Mouse (Mus musculus): ENCODE measurements around the gene Adgrl2. TPM values are rescaled to one million over a fixed set of nuclear protein-coding genes. Genes with fewer than 3 reads are reported as not detected.

The Adgrl2 gene
- polyA plus RNA-seq, 1 experiment from 2014 or later: 86.7 TPM

- WGBS: 53% methylated on average over 8 of the region's 8 CpGs
- 0 out of 2 replicates have a peak, but pooled peaks cover 5% of the 10 kb centered on the region for H3K36me3 ChIP-seq
- H3K4me1 ChIP-seq: peaks cover 10% of the 10 kb centered on the region; the same call in 1 of the 2 replicates
- no peak overlapping the region for H3K4me3 ChIP-seq (replicated peaks)
- H3K9ac ChIP-seq: no peak overlapping the region
- H3K9me3 ChIP-seq (replicated peaks): no peaks in the 10 kb centered on the region
- H3K4me2 ChIP-seq (replicated peaks): no peak overlapping the region
- no peak for ATAC-seq (ENCODE audit: insufficient number of reproducible peaks, low FRiP score, low TSS enrichment, low read depth)
- H3K27me3 ChIP-seq: no peaks in the 10 kb centered on the region
- H3K27ac ChIP-seq (replicated peaks): no peak overlapping the region
Observed at GRCm38 (mm10) chr3:148949796-148950195, 40.6 kb downstream of the Adgrl2 start.

GRCm38 (mm10) chr3:148947805-148948405, 42.5 kb downstream of the Adgrl2 start:
- Histone ChIP-seq H3K36me3 (0 out of 2 replicates have a peak, but pooled peaks cover 4% of the 10 kb centered on the region), H3K27ac (replicated peaks) (no peak overlapping the region), H3K27me3 (no peaks in the 10 kb centered on the region), H3K4me3 (replicated peaks) (no peak overlapping the region), H3K4me2 (replicated peaks) (no peak overlapping the region), H3K9ac (no peak overlapping the region), H3K4me1 (peaks cover 10% of the 10 kb centered on the region; the same call in 1 of the 2 replicates), H3K9me3 (replicated peaks) (no peaks in the 10 kb centered on the region)
- ATAC-seq (ENCODE audit: insufficient number of reproducible peaks, low FRiP score, low TSS enrichment, low read depth): no peak
- 54% methylated on average over 9 of the region's 9 CpGs for WGBS

- H3K9me3 ChIP-seq (replicated peaks): no peaks in the 10 kb centered on the region
- no peak overlapping the region for H3K27ac ChIP-seq (replicated peaks)
- WGBS: 57% methylated on average over 6 of the region's 6 CpGs
- H3K4me3 ChIP-seq (replicated peaks): no peak overlapping the region
- no peaks in the 10 kb centered on the region for H3K36me3 ChIP-seq
- no peak for ATAC-seq (ENCODE audit: insufficient number of reproducible peaks, low FRiP score, low TSS enrichment, low read depth)
- H3K4me2 ChIP-seq (replicated peaks): no peak overlapping the region
- H3K27me3 ChIP-seq: no peaks in the 10 kb centered on the region
- no peak overlapping the region for H3K9ac ChIP-seq
- H3K4me1 ChIP-seq: peaks cover 10% of the 10 kb centered on the region; the same call in 1 of the 2 replicates
Observed at GRCm38 (mm10) chr3:148947266-148947665, 43.1 kb downstream of the Adgrl2 start.

- H3K4me1 ChIP-seq: peaks cover 14% of the 10 kb centered on the region; the same call in 1 of the 2 replicates
- no peaks in the 10 kb centered on the region for H3K36me3 ChIP-seq
- no peaks in the 10 kb centered on the region for H3K9me3 ChIP-seq (replicated peaks)
- no peak overlapping the region for H3K4me3 ChIP-seq (replicated peaks)
- no peak overlapping the region for H3K27ac ChIP-seq (replicated peaks)
- H3K4me2 ChIP-seq (replicated peaks): no peak overlapping the region
- ATAC-seq (ENCODE audit: insufficient number of reproducible peaks, low FRiP score, low TSS enrichment, low read depth): no peak
- no peak overlapping the region for H3K9ac ChIP-seq
- 30% methylated on average over 8 of the region's 8 CpGs for WGBS
- no peaks in the 10 kb centered on the region for H3K27me3 ChIP-seq
Observed at GRCm38 (mm10) chr3:148945534-148945933, 44.8 kb downstream of the Adgrl2 start.

GRCm38 (mm10) chr3:148939457-148939856, 50.9 kb downstream of the Adgrl2 start:
- Histone ChIP-seq H3K9me3 (replicated peaks) (no peaks in the 10 kb centered on the region), H3K36me3 (no peaks in the 10 kb centered on the region), H3K9ac (no peak overlapping the region), H3K4me1 (peaks cover 14% of the 10 kb centered on the region), H3K4me3 (replicated peaks) (no peak overlapping the region), H3K27me3 (no peaks in the 10 kb centered on the region), H3K4me2 (replicated peaks) (no peak overlapping the region), H3K27ac (replicated peaks) (no peak overlapping the region)
- no peak for ATAC-seq (ENCODE audit: insufficient number of reproducible peaks, low FRiP score, low TSS enrichment, low read depth)
- WGBS: 30% methylated on average over 7 of the region's 7 CpGs

GRCm38 (mm10) chr3:148935056-148935455, 55.3 kb downstream of the Adgrl2 start:
- Histone ChIP-seq H3K4me1 (peaks cover 7% of the 10 kb centered on the region), H3K9ac (no peak overlapping the region), H3K4me2 (replicated peaks) (no peak overlapping the region), H3K27ac (replicated peaks) (no peak overlapping the region), H3K36me3 (no peaks in the 10 kb centered on the region), H3K27me3 (no peaks in the 10 kb centered on the region), H3K4me3 (replicated peaks) (no peak overlapping the region), H3K9me3 (replicated peaks) (no peaks in the 10 kb centered on the region)
- no peak for ATAC-seq (ENCODE audit: insufficient number of reproducible peaks, low FRiP score, low TSS enrichment, low read depth)
- WGBS: 90% methylated on average over 9 of the region's 9 CpGs

GRCm38 (mm10) chr3:148934279-148934678, 56.1 kb downstream of the Adgrl2 start:
- Histone ChIP-seq H3K4me3 (replicated peaks) (no peak overlapping the region), H3K36me3 (no peaks in the 10 kb centered on the region), H3K9me3 (replicated peaks) (no peaks in the 10 kb centered on the region), H3K4me1 (peaks cover 1% of the 10 kb centered on the region; the same call in 1 of the 2 replicates), H3K27me3 (no peaks in the 10 kb centered on the region), H3K4me2 (replicated peaks) (no peak overlapping the region), H3K9ac (no peak overlapping the region), H3K27ac (replicated peaks) (no peak overlapping the region)
- ATAC-seq (ENCODE audit: insufficient number of reproducible peaks, low FRiP score, low TSS enrichment, low read depth): no peak
- WGBS: 89% methylated on average over 5 of the region's 5 CpGs

- Histone ChIP-seq H3K36me3 (no peaks in the 10 kb centered on the region), H3K27ac (replicated peaks) (no peak overlapping the region), H3K4me1 (no peaks in the 10 kb centered on the region), H3K4me3 (replicated peaks) (no peak overlapping the region), H3K4me2 (replicated peaks) (no peak overlapping the region), H3K9ac (no peak overlapping the region), H3K9me3 (replicated peaks) (no peaks in the 10 kb centered on the region), H3K27me3 (no peaks in the 10 kb centered on the region)
- WGBS: 60% methylated on average over 6 of the region's 6 CpGs
- ATAC-seq (ENCODE audit: insufficient number of reproducible peaks, low FRiP score, low TSS enrichment, low read depth): no peak
Observed at GRCm38 (mm10) chr3:148933160-148933559, 57.2 kb downstream of the Adgrl2 start.

- H3K27me3 ChIP-seq: no peaks in the 10 kb centered on the region
- H3K27ac ChIP-seq (replicated peaks): no peak overlapping the region
- no peak overlapping the region for H3K9ac ChIP-seq
- H3K9me3 ChIP-seq (replicated peaks): no peaks in the 10 kb centered on the region
- H3K4me3 ChIP-seq (replicated peaks): no peak overlapping the region
- WGBS: 64% methylated on average over 6 of the region's 6 CpGs
- H3K36me3 ChIP-seq: no peaks in the 10 kb centered on the region
- ATAC-seq (ENCODE audit: insufficient number of reproducible peaks, low FRiP score, low TSS enrichment, low read depth): no peak
- H3K4me1 ChIP-seq: peaks cover 8% of the 10 kb centered on the region
- no peak overlapping the region for H3K4me2 ChIP-seq (replicated peaks)
Observed at GRCm38 (mm10) chr3:148930913-148931312, 59.4 kb downstream of the Adgrl2 start.

GRCm38 (mm10) chr3:148926330-148926729, 64.0 kb downstream of the Adgrl2 start:
- Histone ChIP-seq H3K27me3 (no peaks in the 10 kb centered on the region), H3K27ac (replicated peaks) (0 out of 2 replicates have a peak overlapping the region, but pooled peaks have one; percentile 44), H3K4me1 (peaks cover 16% of the 10 kb centered on the region), H3K9me3 (replicated peaks) (no peaks in the 10 kb centered on the region), H3K4me2 (replicated peaks) (no peak overlapping the region), H3K4me3 (replicated peaks) (no peak overlapping the region), H3K36me3 (no peaks in the 10 kb centered on the region), H3K9ac (no peak overlapping the region)
- ATAC-seq (ENCODE audit: insufficient number of reproducible peaks, low FRiP score, low TSS enrichment, low read depth): no peak
- WGBS: 51% methylated on average over 3 of the region's 3 CpGs

- no peak overlapping the region for H3K4me2 ChIP-seq (replicated peaks)
- no peaks in the 10 kb centered on the region for H3K9me3 ChIP-seq (replicated peaks)
- H3K9ac ChIP-seq: no peak overlapping the region
- no peaks in the 10 kb centered on the region for H3K36me3 ChIP-seq
- peak overlapping the region; percentile 49; the same call in 1 of the 2 replicates for H3K27ac ChIP-seq (replicated peaks)
- H3K4me3 ChIP-seq (replicated peaks): no peak overlapping the region
- H3K27me3 ChIP-seq: no peaks in the 10 kb centered on the region
- H3K4me1 ChIP-seq: peaks cover 24% of the 10 kb centered on the region
- ATAC-seq (ENCODE audit: insufficient number of reproducible peaks, low FRiP score, low TSS enrichment, low read depth): no peak
- 68% methylated on average over 14 of the region's 14 CpGs for WGBS
Observed at GRCm38 (mm10) chr3:148922618-148923095, 67.7 kb downstream of the Adgrl2 start.
